Mouse (Mus musculus) testis, adult 2 months (tissue): ENCODE measurements at regions not wholly inside any gene's neighbourhood (a gene's known extent, or its start where the extent isn't known, plus 50 kb on each side); places are given as distances from the start of the nearest gene placed in this dataset.

Experiments used
- H3K27ac ChIP-seq: fragments of 200-500 bp; 2 replicates; pipeline ENCODE4 v1.5.1; 2012; ENCODE audit warnings: low read depth, low read length; ENCODE audit not compliant: control insufficient read depth, insufficient read depth
- H3K27me3 ChIP-seq: fragments of 200-500 bp; 2 replicates; pipeline ENCODE4 v1.6.1; 2012; ENCODE audit warnings: mild to moderate bottlenecking, low read length, moderate library complexity; ENCODE audit not compliant: control insufficient read depth, insufficient read depth
- H3K36me3 ChIP-seq: fragments of 200-500 bp; 2 replicates; pipeline ENCODE4 v1.6.1; 2012; ENCODE audit warnings: mild to moderate bottlenecking, low read length; ENCODE audit not compliant: control insufficient read depth, insufficient read depth
- H3K4me1 ChIP-seq: fragments of 200-500 bp; 2 replicates; pipeline ENCODE4 v1.6.1; 2012; ENCODE audit warnings: low read length; ENCODE audit not compliant: control insufficient read depth, insufficient read depth
- H3K4me3 ChIP-seq: fragments of 200-500 bp; 2 replicates; pipeline ENCODE4 v1.5.1; 2012; ENCODE audit warnings: low read depth, mild to moderate bottlenecking, low read length, moderate library complexity, mixed read lengths; ENCODE audit not compliant: control insufficient read depth
- CTCF ChIP-seq: fragments of 200-500 bp; IDR thresholded peaks from 2 replicates; pipeline ENCODE4 v1.5.1; 2012; ENCODE audit warnings: low read depth, mild to moderate bottlenecking, inconsistent platforms, low read length, moderate library complexity; ENCODE audit not compliant: control insufficient read depth, insufficient read depth, insufficient replicate concordance
- POLR2A ChIP-seq: fragments of 200-500 bp; IDR thresholded peaks from 2 replicates; pipeline ENCODE4 v1.6.1; 2012; ENCODE audit warnings: low read depth, mild to moderate bottlenecking, inconsistent platforms, low read length, moderate library complexity; ENCODE audit not compliant: control insufficient read depth

DNA sequence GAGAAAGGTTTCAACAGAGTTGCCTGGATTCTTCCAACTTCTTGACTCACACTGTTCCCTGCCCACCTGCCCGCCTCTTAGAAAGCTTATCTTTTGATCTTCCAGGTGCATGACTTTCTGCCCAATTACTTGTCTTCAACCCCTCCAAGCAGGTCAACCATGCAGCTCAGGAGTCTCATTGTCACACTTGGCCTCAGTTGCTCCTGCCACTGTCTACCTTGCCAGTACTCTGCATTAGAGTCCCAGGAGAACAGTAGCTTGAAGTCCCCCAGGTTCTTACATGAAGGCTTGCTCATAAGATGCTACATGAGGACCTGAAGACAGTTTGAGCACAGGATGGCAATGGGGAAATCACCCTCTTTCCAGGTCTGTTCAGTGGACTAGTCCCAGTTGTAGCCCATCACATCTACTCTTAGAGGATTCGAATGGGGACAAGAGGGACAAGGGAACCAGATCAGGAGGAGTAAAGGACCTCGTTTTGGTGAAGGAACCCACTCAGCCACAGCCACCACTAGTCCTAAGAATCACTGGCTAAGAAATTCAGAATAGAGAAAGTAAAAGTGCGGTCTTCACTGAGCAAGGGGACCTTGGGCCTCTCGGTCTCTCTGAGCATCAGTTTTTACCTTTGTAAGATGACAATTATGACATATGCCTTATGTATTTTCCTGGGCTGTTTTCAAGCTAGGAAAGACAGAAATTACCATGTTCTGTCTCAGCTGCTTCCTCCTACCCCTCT lies 185.3 kb upstream of the Bcl6 start:
- H3K36me3 ChIP-seq = no peaks in the 10 kb centered on the region
- TF ChIP-seq CTCF = no peak

DNA sequence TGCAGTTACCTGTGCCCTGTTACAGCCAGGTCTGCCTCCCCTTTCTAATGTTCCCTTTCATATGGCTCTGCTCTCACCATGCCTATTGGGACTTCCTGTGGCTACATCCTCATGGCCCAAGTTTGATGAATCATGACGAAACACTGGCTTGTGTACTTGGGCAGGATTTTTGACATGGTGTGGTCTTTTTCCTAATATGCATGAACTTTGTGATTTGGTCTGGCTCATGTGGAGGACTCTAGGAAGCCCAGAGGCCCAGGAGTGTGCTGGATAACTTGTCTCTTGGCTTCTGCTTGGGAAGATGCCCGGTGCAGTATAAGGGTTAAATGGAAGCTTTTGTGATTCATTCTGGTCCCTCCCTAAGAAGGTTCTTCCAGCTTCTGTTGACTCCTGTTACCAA lies 184.0 kb upstream of the Bcl6 start:
- Histone ChIP-seq H3K4me3 (no peak overlapping the region), H3K27ac (no peak overlapping the region), H3K27me3 (no peaks in the 10 kb centered on the region), H3K4me1 (no peaks in the 10 kb centered on the region), H3K36me3 (no peaks in the 10 kb centered on the region)
- TF ChIP-seq POLR2A (no peak), CTCF (no peak)

More for the DNA sequence above, 185.3 kb upstream of the Bcl6 start:
- H3K27ac ChIP-seq = no peak overlapping the region
- no peak overlapping the region for H3K4me3 ChIP-seq
- no peaks in the 10 kb centered on the region for H3K4me1 ChIP-seq
- no peaks in the 10 kb centered on the region for H3K27me3 ChIP-seq

DNA sequence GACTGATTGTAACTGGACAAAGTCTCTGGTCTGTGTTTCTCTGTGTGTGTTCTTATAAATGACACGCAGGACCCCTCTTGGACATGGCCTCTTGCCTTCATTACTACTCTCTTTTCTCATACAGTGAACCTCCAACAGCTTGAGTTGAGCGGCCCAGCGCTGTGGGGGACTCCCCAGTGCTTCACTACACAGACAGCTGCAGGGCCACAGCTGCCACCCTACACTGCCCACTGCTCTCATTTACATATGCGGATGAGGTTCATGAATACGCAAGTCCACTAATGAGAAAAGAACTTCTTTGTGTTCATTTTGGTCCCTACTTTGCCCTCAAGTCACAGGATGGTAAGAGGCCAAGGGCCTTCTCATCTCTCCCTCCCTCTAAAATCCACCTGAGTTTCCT lies 183.4 kb upstream of the Bcl6 start:
- Histone ChIP-seq H3K27ac (no peak overlapping the region), H3K36me3 (no peaks in the 10 kb centered on the region), H3K4me1 (no peaks in the 10 kb centered on the region), H3K4me3 (no peak overlapping the region), H3K27me3 (no peaks in the 10 kb centered on the region)
- TF ChIP-seq POLR2A = no peak
- TF ChIP-seq CTCF = no peak

DNA sequence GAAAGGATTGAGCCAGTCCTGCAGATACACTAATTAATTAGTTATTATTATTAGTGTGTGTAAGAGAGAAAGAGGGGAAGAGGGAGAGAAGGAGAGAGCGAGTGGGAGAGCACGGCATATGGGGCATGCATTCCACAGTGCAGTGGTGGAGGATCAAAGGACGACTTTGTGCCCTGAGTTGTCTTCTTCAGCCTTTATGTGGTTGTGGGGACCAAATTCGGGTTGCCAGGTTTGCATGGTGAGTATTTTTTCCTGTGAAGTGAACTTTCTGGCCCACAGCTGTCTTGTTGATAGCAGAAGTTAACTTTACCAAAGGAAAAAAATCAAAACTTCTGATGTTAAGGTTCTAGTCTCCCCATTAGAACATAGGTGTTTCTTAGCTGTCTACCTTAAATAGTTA lies 182.5 kb upstream of the Bcl6 start:
- no peaks in the 10 kb centered on the region for H3K27me3 ChIP-seq
- TF ChIP-seq CTCF = no peak
- no peak for TF ChIP-seq POLR2A

DNA sequence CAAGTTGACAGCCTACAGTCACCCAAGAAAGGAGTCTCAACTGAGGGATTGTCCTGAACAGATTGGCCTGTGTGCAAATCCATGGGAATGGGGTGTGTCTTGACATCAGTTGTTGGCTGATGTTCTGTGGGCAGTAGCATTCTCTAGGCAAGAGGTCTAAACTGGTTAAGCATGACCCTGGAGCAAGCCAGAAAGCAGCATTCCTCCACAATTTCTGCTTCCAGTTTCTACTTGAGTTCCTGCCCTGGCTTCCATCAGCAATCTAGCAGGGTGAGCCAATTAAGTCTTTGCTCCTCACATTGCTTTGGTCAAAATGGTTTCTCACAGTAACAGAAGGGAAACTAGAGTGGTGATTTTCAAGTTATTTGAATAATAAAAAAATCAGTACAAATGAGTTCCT lies 177.8 kb upstream of the Bcl6 start:
- no peak overlapping the region for H3K27ac ChIP-seq
- H3K27me3 ChIP-seq = no peaks in the 10 kb centered on the region
- no peak for TF ChIP-seq POLR2A
- no peak for TF ChIP-seq CTCF

More for the DNA sequence above, 182.5 kb upstream of the Bcl6 start:
- no peaks in the 10 kb centered on the region for H3K4me1 ChIP-seq
- H3K27ac ChIP-seq = no peak overlapping the region
- no peak overlapping the region for H3K4me3 ChIP-seq
- no peaks in the 10 kb centered on the region for H3K36me3 ChIP-seq

DNA sequence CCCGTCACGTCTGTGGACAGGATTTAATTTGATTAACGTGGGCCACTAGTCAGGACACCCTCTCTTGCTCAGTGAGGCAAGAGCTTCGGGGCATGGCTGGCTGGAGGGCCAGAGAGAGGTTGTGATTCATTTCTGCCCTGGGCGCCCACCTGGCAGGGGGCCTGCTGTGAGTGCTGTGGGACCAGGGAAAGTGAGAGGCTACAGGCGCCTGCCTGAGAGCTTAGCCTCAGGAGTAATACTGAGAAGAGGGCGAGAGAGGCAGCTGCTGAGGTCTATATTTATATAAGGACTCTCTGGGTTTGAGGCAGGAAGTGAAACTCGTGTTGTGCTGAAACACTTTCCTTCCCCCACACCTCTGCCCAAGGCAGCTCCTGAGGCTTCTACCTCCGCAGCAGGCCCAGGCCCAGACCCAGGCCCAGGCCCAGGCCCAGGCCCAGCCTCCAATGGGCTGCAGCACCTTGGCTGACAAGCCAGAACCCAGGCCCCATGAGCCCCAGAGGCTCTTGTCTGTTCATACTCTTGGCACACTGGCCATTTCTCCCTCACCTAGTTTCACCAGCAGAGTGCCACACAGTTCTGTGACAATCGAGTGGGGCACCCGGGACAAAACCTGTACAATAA lies 176.9 kb upstream of the Bcl6 start:
- no peaks in the 10 kb centered on the region for H3K36me3 ChIP-seq
- no peak overlapping the region for H3K27ac ChIP-seq
- H3K4me1 ChIP-seq = no peaks in the 10 kb centered on the region
- TF ChIP-seq POLR2A (no peak), CTCF (no peak)
- no peaks in the 10 kb centered on the region for H3K27me3 ChIP-seq
- H3K4me3 ChIP-seq = no peak overlapping the region

More for the DNA sequence above, 177.8 kb upstream of the Bcl6 start:
- H3K4me3 ChIP-seq = no peak overlapping the region
- H3K4me1 ChIP-seq = no peaks in the 10 kb centered on the region
- no peaks in the 10 kb centered on the region for H3K36me3 ChIP-seq

DNA sequence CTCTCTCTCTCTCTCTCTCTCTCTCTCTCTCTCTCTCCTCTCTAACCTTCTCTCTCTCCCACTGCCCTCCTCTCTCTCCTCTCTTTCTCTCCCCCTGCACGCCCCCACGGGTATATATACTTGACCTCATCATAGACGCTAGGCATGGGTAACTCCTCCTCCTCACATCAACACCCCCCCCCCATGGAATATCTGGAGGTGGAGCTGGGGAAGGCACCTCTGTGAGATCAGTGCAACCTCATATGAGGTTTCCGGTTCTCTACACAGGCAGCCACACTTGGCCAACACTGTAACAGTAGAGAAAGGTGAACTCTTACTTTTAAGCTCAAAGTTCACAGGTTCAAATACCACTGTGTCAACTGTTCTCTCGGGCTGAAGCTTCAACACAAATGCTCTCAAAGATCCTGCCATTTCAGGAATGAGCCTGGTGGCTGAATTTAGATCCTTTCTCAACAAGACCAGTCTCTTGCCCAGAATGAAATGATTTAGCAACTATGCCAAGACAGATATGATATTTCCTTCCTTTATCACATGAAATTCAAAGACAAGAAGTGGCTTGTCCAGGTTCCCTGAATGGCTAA lies 172.1 kb upstream of the Bcl6 start:
- Histone ChIP-seq H3K27ac (no peak overlapping the region), H3K4me3 (no peak overlapping the region), H3K36me3 (no peaks in the 10 kb centered on the region), H3K4me1 (no peaks in the 10 kb centered on the region), H3K27me3 (no peaks in the 10 kb centered on the region)
- TF ChIP-seq POLR2A (no peak), CTCF (no peak)
